Mouse (Mus musculus) T-helper 17 cell (primary cell): Measurements from ENCODE around the gene Bricd5.

Source experiments
- in situ Hi-C, 2 experiments: fragments of 300-600 bp; cut with MboI, MseI; formaldehyde crosslinking; loops; 1 replicate in 1 of 2; 2 replicates in 1 of 2; pipeline ENCODE4 v1.15.1; 2025; ENCODE audit warnings: high pct_unique_total_duplicates in 2 of 2

Bricd5 gene

GRCm38 (mm10) chr17:24455523-24456206 lies 18.0 kb upstream of the Bricd5 start:
- in situ Hi-C loops, result loop anchor here (5.0 to 25.0 kb wide), 2 partner anchors 973 to 1457 kb away; partner anchors contain the start of gene Rab40c (in 1 of the 2)

DNA sequence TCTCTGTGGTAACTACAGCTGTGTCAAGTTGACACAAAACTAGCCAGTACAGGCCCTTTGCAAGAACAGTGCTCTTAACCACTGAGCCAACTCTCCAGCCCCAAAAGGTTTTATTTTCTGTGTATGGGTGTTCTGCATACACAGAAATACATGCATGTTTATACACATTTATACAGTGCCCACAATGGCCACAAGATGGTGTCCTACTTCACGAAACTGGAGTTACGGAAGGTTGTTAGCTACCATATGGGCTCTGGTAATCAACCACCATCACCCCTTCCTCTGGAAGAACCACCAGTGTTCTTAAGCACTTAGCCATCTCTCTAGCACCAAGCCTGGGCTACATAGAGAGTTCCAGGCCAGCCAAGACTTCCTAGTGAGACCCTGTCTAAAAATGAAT lies 12.1 kb upstream of the Bricd5 start:
- in situ Hi-C loops, result loop anchor here in 1 of 2 experiments (25.0 kb wide), 1 partner anchor 1451 kb away; the partner anchor contains the start of gene Rab40c

DNA sequence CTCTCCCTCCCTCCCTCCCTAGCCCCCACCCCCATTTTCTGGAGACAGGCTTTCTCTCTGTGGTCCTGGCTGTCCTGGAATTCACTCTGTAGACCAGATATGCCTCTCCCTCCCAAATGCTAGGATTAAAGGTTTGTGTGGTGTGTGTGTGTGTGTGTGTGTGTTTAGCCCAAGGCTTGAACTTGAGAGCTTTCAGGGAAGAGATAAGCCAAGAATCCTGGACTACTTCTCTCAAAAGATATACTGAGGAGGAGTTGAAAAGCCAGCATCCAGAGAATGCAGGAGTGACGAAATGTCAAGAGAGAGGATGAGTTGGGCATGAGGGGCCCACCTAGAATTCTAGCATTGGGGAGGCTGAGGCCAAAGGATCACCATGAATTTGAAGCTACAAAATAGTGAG lies 10.8 kb upstream of the Bricd5 start:
- in situ Hi-C loops, result loop anchor here in 1 of 2 experiments (25.0 kb wide), 1 partner anchor 1449 kb away; the partner anchor contains the start of gene Rab40c

DNA sequence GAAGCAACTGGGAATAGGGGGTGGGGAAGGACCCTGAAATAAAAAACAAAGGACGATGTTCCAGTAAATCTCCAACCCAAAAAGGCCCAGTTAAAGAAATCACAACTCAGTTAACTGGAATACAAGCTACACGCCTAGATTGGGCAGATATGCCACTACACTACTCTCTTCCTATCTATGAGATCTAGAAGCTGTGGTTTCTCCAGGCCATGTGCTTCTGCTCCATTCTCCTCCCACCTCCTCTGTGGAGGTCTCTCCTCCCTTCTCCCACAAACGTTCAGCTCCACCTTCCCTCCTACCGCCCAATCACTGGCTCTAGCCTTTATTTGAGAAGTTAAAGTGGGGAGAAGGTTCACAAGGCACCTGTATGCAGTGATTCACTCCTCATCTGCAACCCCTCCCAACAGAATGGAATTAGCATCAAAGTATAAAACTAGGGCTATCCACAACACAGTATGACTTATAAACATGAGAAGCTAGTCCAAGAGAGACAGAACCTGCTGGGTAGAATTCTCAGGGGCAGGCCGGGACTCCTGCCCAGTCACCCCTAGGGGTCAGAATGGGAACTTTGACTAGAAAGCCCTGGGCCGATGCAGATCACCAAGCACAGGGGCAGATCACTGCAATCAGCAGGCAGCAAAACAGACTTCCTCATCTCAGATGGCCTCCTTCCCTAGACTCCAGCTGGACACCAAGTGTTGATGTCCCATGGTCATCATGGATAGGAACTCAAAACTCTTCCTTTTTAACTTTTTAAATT lies 10.1 kb upstream of the Bricd5 start:
- in situ Hi-C loops, result loop anchor here in 1 of 2 experiments (25.0 kb wide), 1 partner anchor 1449 kb away; the partner anchor contains the start of gene Rab40c

DNA sequence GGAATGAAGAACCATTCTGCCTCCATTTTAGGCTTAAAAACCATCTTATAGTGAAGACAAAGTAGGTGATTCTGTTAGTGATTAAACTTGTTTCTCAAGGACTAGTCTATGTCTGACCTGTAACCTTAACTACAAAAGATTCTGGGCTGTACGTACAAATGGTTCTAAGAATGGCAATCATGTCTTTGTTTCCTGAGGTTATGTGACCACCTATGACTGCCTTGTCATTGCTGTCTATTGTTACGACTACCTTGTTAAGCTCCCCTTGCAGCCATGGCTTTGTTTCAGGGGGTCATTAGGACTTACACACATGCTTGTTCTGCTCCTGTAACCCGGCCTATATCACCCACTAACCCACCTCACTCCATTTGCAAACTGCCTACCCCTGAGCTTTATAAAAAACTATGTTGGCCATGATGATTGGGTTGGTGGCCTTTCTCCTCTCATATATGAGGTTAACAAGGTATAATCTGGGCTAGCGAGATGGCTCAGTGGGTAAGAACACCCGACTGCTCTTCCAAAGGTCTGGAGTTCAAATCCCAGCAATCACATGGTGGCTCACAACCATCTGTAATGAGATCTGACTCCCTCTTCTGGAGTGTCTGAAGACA lies 4.9 kb upstream of the Bricd5 start:
- in situ Hi-C loops, result loop anchor here in 1 of 2 experiments (25.0 kb wide), 1 partner anchor 1444 kb away; the partner anchor contains the start of gene Rab40c

DNA sequence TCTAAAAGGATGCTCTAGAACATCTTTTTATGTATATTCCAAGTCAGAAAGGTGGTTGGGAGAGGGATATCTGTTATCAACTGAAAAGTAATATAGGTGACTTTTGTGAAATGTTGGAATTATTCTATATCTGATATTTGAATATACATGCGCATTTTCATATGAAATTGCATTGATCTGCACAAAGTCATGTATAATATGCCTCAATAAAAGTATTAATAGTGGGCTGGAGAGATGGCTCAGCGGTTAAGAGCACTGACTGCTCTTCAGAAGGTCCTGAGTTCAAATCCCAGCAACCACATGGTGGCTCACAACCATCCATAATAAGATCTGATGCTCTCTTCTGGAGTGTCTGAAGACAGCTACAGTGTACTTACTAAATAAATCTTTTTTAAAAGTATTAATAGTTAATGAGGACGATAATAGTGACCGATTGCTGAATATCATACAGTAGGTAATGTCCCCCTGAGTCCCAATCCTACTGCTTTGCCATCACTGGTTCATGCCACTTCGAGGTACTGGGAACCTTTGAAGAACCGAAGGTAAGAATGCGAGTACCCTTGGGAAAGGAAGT lies 4.3 kb upstream of the Bricd5 start:
- in situ Hi-C loops, result loop anchor here in 1 of 2 experiments (25.0 kb wide), 1 partner anchor 1443 kb away; the partner anchor contains the start of gene Rab40c

DNA sequence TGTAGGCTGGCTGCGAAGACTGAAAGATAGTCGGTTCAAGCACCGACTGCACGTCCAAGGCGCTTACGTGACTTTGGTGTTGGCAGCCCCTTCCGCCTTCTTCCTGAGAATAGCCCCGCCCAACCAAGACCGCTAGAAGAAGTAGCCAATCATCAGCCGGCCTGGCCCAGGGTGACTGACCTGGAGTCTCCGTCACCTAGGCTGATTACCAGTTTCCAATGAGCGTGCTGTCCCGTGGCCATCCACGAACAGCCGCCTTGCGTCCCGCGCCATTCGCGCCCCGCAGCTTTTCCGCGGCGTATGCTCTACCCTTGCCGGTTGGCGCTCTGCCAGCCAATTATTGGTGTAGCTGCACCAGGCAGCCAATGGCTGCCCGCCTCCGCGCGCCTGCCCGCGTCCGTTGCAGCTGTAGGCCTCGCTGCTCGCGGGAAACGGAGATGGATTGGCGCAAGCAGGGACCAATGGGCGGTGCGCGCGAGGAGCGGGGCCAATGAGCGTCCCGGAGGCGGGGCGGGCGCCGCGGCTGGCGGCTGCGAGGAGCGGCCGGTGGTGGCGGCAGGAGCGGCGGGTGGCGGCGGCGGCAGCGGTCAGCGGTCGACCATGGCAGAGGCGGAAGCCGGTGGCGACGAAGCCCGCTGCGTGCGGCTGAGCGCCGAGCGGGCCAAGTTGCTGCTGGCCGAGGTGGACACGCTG lies 3.6 kb upstream of the Bricd5 start, which contains the start of the genes E4f1 and Pgp:
Gene E4f1, minus strand, starts transcription at position 404 of the 693 bp plus-strand sequence.
Gene Pgp, plus strand, starts transcription at position 483 of the 693 bp plus-strand sequence.
- in situ Hi-C loops, result loop anchor here in 1 of 2 experiments (25.0 kb wide), 1 partner anchor 1442 kb away; the partner anchor contains the start of gene Rab40c

GRCm38 (mm10) chr17:24470701-24471527 lies 2.8 kb upstream of the Bricd5 start:
- in situ Hi-C loops, result loop anchor here in 1 of 2 experiments (25.0 kb wide), 1 partner anchor 1441 kb away; the partner anchor contains the start of gene Rab40c

- in situ Hi-C loops, result loop anchor here in 1 of 2 experiments (25.0 kb wide), 1 partner anchor 1440 kb away; the partner anchor contains the start of gene Rab40c
Measured at GRCm38 (mm10) chr17:24472512-24472911, 1.2 kb upstream of the Bricd5 start.

DNA sequence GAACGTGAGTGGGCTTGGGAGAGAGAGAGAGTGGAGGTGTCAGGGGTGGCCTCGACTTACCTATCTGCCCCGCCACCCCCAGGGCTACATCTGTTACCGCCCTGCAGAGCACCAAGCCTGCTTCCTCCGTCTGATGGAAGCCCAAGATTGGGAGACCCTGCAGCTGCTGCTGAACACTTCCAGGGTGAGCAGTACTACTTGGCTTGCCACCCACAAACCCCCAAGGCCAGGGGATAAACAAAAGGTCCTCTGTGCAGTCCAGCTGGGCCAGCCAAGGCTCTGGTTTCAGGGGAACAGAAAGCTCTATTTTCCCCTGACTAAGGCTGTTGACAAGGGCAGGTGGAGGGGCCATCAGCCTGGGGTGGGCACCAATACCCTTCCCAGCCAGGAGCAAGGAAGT lies 873 bp downstream of the Bricd5 start:
- in situ Hi-C loops, result loop anchor here in 1 of 2 experiments (25.0 kb wide), 1 partner anchor 1438 kb away; the partner anchor contains the start of gene Rab40c

GRCm38 (mm10) chr17:24475586-24475985 lies 1.9 kb downstream of the Bricd5 start:
- in situ Hi-C loops, result no loop called here

DNA sequence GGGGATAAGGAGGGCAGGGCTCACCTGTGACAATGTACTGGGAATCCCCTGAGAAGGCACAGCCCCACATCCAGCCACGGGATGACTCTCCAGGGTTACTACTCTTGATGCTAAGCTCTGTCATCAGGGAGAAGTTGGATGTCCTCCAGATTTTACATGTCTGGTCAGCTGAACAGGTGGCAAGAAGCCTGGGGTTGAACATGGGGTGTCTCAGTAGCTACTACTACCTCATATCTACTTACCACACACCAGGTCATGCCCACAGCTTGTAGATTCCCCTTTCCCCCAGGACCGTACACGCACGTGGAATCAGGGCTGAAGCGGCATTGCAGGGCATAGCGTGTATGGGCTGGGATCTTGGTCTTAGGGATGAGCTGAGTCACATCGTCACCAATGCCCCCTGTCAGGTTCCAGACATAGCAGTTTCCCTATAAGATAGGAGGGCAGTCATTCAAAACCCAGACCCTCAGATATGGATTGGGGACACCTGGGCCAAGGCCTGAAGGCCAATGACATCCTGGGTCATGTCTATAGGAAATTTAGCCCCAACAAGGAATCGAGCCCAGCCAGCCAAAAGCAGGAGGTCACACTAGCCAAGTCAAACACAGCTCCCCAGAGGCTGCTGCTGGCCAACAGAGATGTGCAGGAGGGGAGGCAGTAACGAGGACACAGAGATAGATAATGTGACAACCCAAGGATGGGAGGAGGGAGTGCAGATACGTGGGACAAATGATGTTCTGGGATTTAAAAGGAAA lies 2.5 kb downstream of the Bricd5 start:
- in situ Hi-C loops, result no loop called here

- in situ Hi-C loops, result no loop called here
Measured at GRCm38 (mm10) chr17:24477053-24477984, 3.6 kb downstream of the Bricd5 start.

DNA sequence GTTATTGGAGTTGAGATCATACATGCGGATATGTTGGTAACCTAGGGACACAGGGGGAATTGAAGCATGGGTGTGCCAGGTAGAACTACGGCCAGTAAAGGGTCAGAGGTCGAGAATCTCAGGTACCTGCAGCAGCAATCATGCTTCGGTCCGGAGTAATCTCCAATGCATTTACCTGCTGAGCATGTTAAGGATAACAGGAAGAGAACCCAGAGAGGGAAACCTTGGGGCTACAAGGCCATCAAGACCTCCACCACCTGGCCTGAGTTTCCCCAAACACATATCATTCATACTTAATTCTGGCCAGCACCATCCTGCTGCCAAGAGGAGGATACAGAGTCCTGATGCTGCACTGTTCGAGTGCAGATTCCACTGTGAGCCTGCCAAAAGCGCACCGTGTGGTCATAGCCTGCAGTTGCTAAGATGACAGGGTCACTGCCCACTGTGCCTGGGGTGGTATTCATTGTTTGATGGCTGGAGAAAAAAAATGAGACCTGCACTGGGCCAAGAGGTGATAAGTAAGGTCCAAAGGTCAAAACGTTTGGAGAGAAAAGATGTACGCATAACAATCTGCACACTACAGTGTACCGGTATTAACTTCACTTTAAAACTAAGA lies 4.4 kb downstream of the Bricd5 start:
- in situ Hi-C loops, result no loop called here

- in situ Hi-C loops, result no loop called here
Measured at GRCm38 (mm10) chr17:24478663-24479380, 5.1 kb downstream of the Bricd5 start, which contains the start of gene Mlst8. Gene Mlst8 (minus strand): TSS chr17:24479078.

- in situ Hi-C loops, result no loop called here
Measured at GRCm38 (mm10) chr17:24479431-24479830, 5.7 kb downstream of the Bricd5 start.
